ENCODE assay signal across 12 mouse cellular contexts in the genomic region with DNA sequence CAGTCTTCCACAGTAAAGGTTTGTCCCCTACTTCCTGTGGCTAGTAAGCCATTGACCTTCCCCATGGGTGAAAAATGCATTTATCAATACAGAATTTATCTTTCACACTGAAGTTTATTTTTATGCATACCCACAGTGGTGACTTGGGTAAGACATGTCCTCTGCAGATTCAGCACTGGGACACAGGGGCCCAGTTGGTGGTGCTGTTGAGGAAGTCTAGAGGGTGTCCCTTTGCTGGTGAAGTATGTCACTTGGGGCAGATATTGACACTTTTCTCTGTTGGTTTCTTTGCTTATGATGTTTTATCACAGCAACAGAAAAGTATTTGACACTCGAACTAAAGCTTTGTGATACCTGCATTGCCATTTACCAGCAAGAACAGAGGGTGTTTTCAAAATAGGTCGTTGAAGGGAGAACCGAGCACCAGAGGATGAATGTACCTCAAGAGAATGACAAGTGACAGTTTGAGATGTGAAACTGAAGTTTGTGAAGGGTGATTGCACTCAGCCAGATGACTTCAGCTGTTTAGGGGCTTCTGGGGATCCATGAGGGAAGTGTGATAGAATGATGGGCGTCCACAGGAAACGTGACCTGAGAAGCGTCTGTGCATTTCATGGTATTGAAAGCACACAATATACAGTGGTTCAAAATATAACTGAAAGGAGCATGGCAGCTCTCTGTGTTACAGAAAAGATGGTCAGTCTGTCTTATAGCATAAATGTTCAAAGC. TPM values are rescaled to one million over a fixed set of nuclear protein-coding genes. Genes with fewer than 3 reads are reported as not detected.
DNase-seq lines count a peak whose midpoint lies in the region; ATAC-seq and TF ChIP-seq lines count a peak whose summit lies in the region.
"Had no signal": no experiment of that assay in that cellular context is flagged by ENCODE, and none has a peak within 500 bp of the region (broad histone marks: within the 10 kb centered on the region; RNA-seq: fewer than 3 reads in every experiment).

No protein-coding gene starts in this region.

- ATAC-seq in lung, embryonic 16.5 days (ENCODE audit: low read depth): peak; percentile 8; the same call in 1 of the 2 replicates
- ATAC-seq in forebrain, embryonic 14.5 days: no peak

- H3K4me2 ChIP-seq in lung, embryonic 16.5 days (ENCODE audit: low read depth, low read length): no peak overlapping the region
- H3K4me2 ChIP-seq in forebrain, embryonic 14.5 days (ENCODE audit: low read length): no peak overlapping the region
- H3K4me2 ChIP-seq: hindbrain, embryonic 14.5 days had no signal

- no peak overlapping the region for H3K9ac ChIP-seq in lung, embryonic 16.5 days (ENCODE audit: low read length)
- H3K9ac ChIP-seq in forebrain, embryonic 14.5 days (ENCODE audit: low read length): no peak overlapping the region
- H3K9ac ChIP-seq: forebrain, postnatal 0 days; hindbrain, embryonic 14.5 days had no signal

- no peak overlapping the region for H3K27ac ChIP-seq in lung, embryonic 16.5 days (ENCODE audit: low read length)
- H3K27ac ChIP-seq in bone marrow, adult 2 months (ENCODE audit: control insufficient read depth, insufficient read depth, low read depth, low read length, poor library complexity): no peak overlapping the region
- H3K27ac ChIP-seq in forebrain, embryonic 14.5 days (ENCODE audit: low read depth, low read length): no peak overlapping the region
- H3K27ac ChIP-seq: hindbrain, embryonic 14.5 days had no signal

- H3K36me3 ChIP-seq in lung, embryonic 16.5 days (ENCODE audit: control insufficient read depth, insufficient read depth, low read length): no peaks in the 10 kb centered on the region
- no peaks in the 10 kb centered on the region for H3K36me3 ChIP-seq in splenic B cell, adult 2 months (ENCODE audit: control insufficient read depth, insufficient read depth, low read length, poor library complexity, severe bottlenecking)
- no peaks in the 10 kb centered on the region for H3K36me3 ChIP-seq in forebrain, embryonic 14.5 days (ENCODE audit: control insufficient read depth, insufficient read depth, low read length)

- no peaks in the 10 kb centered on the region for H3K27me3 ChIP-seq in lung, embryonic 16.5 days (ENCODE audit: control insufficient read depth, insufficient read depth, low read depth, low read length)
- H3K27me3 ChIP-seq in splenic B cell, adult 2 months (ENCODE audit: control insufficient read depth, insufficient read depth, low read length, poor library complexity, severe bottlenecking): no peaks in the 10 kb centered on the region
- H3K27me3 ChIP-seq in forebrain, embryonic 14.5 days (replicated peaks; ENCODE audit: control insufficient read depth, insufficient read depth, low read length): no peaks in the 10 kb centered on the region
- H3K27me3 ChIP-seq: Patski had no signal

- no peak overlapping the region for H3K4me3 ChIP-seq in lung, embryonic 16.5 days (ENCODE audit: low read length)
- no peak overlapping the region for H3K4me3 ChIP-seq in bone marrow, adult 2 months (replicated peaks; ENCODE audit: control insufficient read depth, low read depth, low read length)
- H3K4me3 ChIP-seq in forebrain, embryonic 14.5 days (ENCODE audit: low read depth, low read length): no peak overlapping the region

- 53% methylated on average over 6 of the region's 6 CpGs for WGBS in lung, embryonic 16.5 days
- WGBS in bone marrow, adult 2 months: 38% methylated on average over 6 of the region's 6 CpGs
- 88% methylated on average over 6 of the region's 6 CpGs for WGBS in forebrain, embryonic 14.5 days

- no peaks in the 10 kb centered on the region for H3K9me3 ChIP-seq in lung, embryonic 16.5 days (ENCODE audit: control insufficient read depth, low read length)
- no peaks in the 10 kb centered on the region for H3K9me3 ChIP-seq in forebrain, embryonic 14.5 days (replicated peaks; ENCODE audit: control insufficient read depth, low read length)

- peak; percentile 37; the same call in 1 of the 2 replicates for TF ChIP-seq CTCF in bone marrow, adult 2 months (IDR thresholded peaks at IDR 0.05; ENCODE audit: control insufficient read depth, insufficient read depth, low read length)

- TF ChIP-seq POLR2A in bone marrow, adult 2 months (IDR thresholded peaks at IDR 0.05; ENCODE audit: borderline replicate concordance, control insufficient read depth, low read depth, low read length): no peak

- H3K4me1 ChIP-seq in lung, embryonic 16.5 days (replicated peaks; ENCODE audit: control insufficient read depth, insufficient read depth, low read length): peaks cover 9% of the 10 kb centered on the region; the same call in 1 of the 2 replicates
- no peaks in the 10 kb centered on the region for H3K4me1 ChIP-seq in bone marrow, adult 2 months (ENCODE audit: control insufficient read depth, insufficient read depth, low read length)
- H3K4me1 ChIP-seq in forebrain, embryonic 14.5 days (ENCODE audit: control insufficient read depth, insufficient read depth, low read length): no peaks in the 10 kb centered on the region

- no peak for DNase-seq in lung, postnatal 4 days
- DNase-seq in A20 (ENCODE audit: low read depth, low spot score): peak; percentile 56
- peak; percentile 70 for DNase-seq in splenic B cell, adult 2 months (ENCODE audit: low read depth, low spot score)
- no peak for DNase-seq in adipocyte (ENCODE audit: low spot score)
- DNase-seq in forebrain, embryonic 14.5 days (ENCODE audit: low spot score): no peak
- DNase-seq: right cerebral cortex, postnatal 25 days had no signal

RNA-seq across cellular contexts. Expression of gene Gpr87, which starts 20.3 kb away (rescaled TPM):
- polyA plus RNA-seq in lung, embryonic 16.5 days (2015; fragmentation: Nextera tagmentation; extraction: Ambion mirVana): 0.20 TPM in 1 of 2 replicates, not detected in the other
- polyA plus RNA-seq in bone marrow, adult 2 months (2011; ENCODE audit: insufficient read depth, insufficient read length, low replicate concordance, missing spikeins): not detected in 2 replicates
- not detected in 2 replicates for polyA plus RNA-seq in forebrain, embryonic 14.5 days (2014; fragmentation: Nextera tagmentation; extraction: Ambion mirVana)
- polyA plus RNA-seq: forebrain, postnatal 0 days; hindbrain, embryonic 14.5 days; liver, embryonic 16.5 days; Patski had no signal

RNA-seq across cellular contexts. Expression of gene P2ry14, which starts 21.2 kb away (rescaled TPM):
- polyA plus RNA-seq in lung, embryonic 16.5 days (2015; fragmentation: Nextera tagmentation; extraction: Ambion mirVana): 29.7 and 31.3 TPM in 2 replicates
- polyA plus RNA-seq in bone marrow, adult 2 months (2011; ENCODE audit: insufficient read depth, insufficient read length, low replicate concordance, missing spikeins): 1.3 and 2.3 TPM in 2 replicates
- polyA plus RNA-seq in forebrain, embryonic 14.5 days (2014; fragmentation: Nextera tagmentation; extraction: Ambion mirVana): 1.7 and 2.4 TPM in 2 replicates

RNA-seq across cellular contexts. Expression of gene P2ry13, which starts 36.1 kb away (rescaled TPM):
- polyA plus RNA-seq in lung, embryonic 16.5 days (2015; fragmentation: Nextera tagmentation; extraction: Ambion mirVana): 1.5 and 1.7 TPM in 2 replicates
- polyA plus RNA-seq in bone marrow, adult 2 months (2011; ENCODE audit: insufficient read depth, insufficient read length, low replicate concordance, missing spikeins): 1.2 and 2.2 TPM in 2 replicates
- polyA plus RNA-seq in forebrain, embryonic 14.5 days (2014; fragmentation: Nextera tagmentation; extraction: Ambion mirVana): 1.7 and 2.4 TPM in 2 replicates
- polyA plus RNA-seq: Patski had no signal

Comparison
In these comparisons a context has a peak if more than half of its experiments do, and no peak if none do; other contexts are left out.
1. DNase-seq: peak in A20 (single experiment) and splenic B cell, adult 2 months (single experiment); none in lung, postnatal 4 days (0 of 2), adipocyte (single experiment) and forebrain, embryonic 14.5 days (single experiment).